Mouse (Mus musculus) layer of hippocampus, postnatal 10 days (tissue): Measurements from ENCODE around the gene Tmem179b. TPM values are rescaled to one million over a fixed set of nuclear protein-coding genes. Genes with fewer than 3 reads are reported as not detected.
A peak's percentile ranks its signal among the peaks of the same experiment; 100 is the strongest.

Source experiments
- DNase-seq, 2 experiments: peaks; one replicate each; pipeline ENCODE4 v3.0.0; 2021; ENCODE audit warnings: low spot score in 2 of 2
- long read RNA-seq: library from polyadenylated mRNA; stranded (forward); transcript quantifications from one replicate; pipeline ENCODE4 v2.0.0, GENCODE M21; 2023
- total RNA-seq, 2 experiments: library from RNA; stranded (reverse); gene quantifications; 2 replicates each; pipeline ENCODE4 v1.2.3; 2021

Gene Tmem179b
- total RNA-seq = 1 to 10 TPM; 7.0 to 9.3 TPM
- long read RNA-seq, transcript Tmem179b-201 (5 exons, 818 nt) = major isoform, 10 of 19 reads
- long read RNA-seq, partial matches to known transcripts = 2 of 19 reads
- long read RNA-seq, other reads (novel, unspliced or antisense) = 5 of 19 reads

GRCm38 (mm10) chr19:8774086-8774835, at the start of gene Tmem179b:
Tmem179b (minus strand) TSS chr19:8774467.
- DNase-seq = peak; percentile 98

- DNase-seq = no peak
Observed at GRCm38 (mm10) chr19:8822696-8823095, 48.4 kb upstream of the Tmem179b start.

- no peak for DNase-seq
Observed at GRCm38 (mm10) chr19:8821146-8821545, 46.9 kb upstream of the Tmem179b start.

GRCm38 (mm10) chr19:8820424-8820956, 46.2 kb upstream of the Tmem179b start:
- no peak for DNase-seq

- DNase-seq = peak; percentile 98
Observed at GRCm38 (mm10) chr19:8819596-8820423, 45.5 kb upstream of the Tmem179b start, which contains the start of gene Hnrnpul2. Hnrnpul2 (plus strand) TSS chr19:8820010.

GRCm38 (mm10) chr19:8818801-8819595, 44.7 kb upstream of the Tmem179b start, which contains the start of gene Ttc9c:
Ttc9c (minus strand) TSS chr19:8819333.
- DNase-seq = peak; percentile 91 to 95

- DNase-seq = no peak
Observed at GRCm38 (mm10) chr19:8818301-8818798, 44.1 kb upstream of the Tmem179b start.

- DNase-seq = no peak
Observed at GRCm38 (mm10) chr19:8817001-8817400, 42.7 kb upstream of the Tmem179b start.

- DNase-seq = no peak
Observed at GRCm38 (mm10) chr19:8815812-8816211, 41.5 kb upstream of the Tmem179b start.

- DNase-seq = no peak
Observed at GRCm38 (mm10) chr19:8806810-8807209, 32.5 kb upstream of the Tmem179b start.

- DNase-seq = no peak
Observed at GRCm38 (mm10) chr19:8803879-8804660, 29.8 kb upstream of the Tmem179b start.

- DNase-seq = no peak
Observed at GRCm38 (mm10) chr19:8803204-8803780, 29.0 kb upstream of the Tmem179b start.

GRCm38 (mm10) chr19:8802130-8802821, 28.0 kb upstream of the Tmem179b start, which contains the start of gene Zbtb3:
Zbtb3 (plus strand) TSS chr19:8802555.
- DNase-seq = peak; percentile 90

- no peak for DNase-seq
Observed at GRCm38 (mm10) chr19:8798947-8799315, 24.7 kb upstream of the Tmem179b start.

- peak; percentile 81 to 87 for DNase-seq
Observed at GRCm38 (mm10) chr19:8798264-8798946, 24.1 kb upstream of the Tmem179b start, which contains the start of gene Polr2g. Polr2g (minus strand) TSS chr19:8798577.

GRCm38 (mm10) chr19:8790171-8790570, 15.9 kb upstream of the Tmem179b start:
- peak in 1 of 2 experiments; percentile 37 for DNase-seq

- no peak for DNase-seq
Observed at GRCm38 (mm10) chr19:8789171-8789570, 14.9 kb upstream of the Tmem179b start.

- DNase-seq = no peak
Observed at GRCm38 (mm10) chr19:8788521-8788920, 14.3 kb upstream of the Tmem179b start.
